Mouse (Mus musculus) embryo, embryonic 11 days (tissue): Measurements from ENCODE around the gene Gga1.

Experiments
- DNase-seq: peaks from one replicate; pipeline ENCODE4 v3.0.0-alpha.2; 2015

Gga1 gene

GRCm38 (mm10) chr15:78914823-78915659 lies 38.1 kb downstream of the Gga1 start:
- DNase-seq: no peak

- peak; percentile 91 for DNase-seq
Measured at GRCm38 (mm10) chr15:78915660-78916017, 38.6 kb downstream of the Gga1 start.

- no peak for DNase-seq
Measured at GRCm38 (mm10) chr15:78916052-78916826, 39.2 kb downstream of the Gga1 start.

- no peak for DNase-seq
Measured at GRCm38 (mm10) chr15:78918126-78918525, 41.1 kb downstream of the Gga1 start.

- no peak for DNase-seq
Measured at GRCm38 (mm10) chr15:78919914-78920313, 42.9 kb downstream of the Gga1 start.

GRCm38 (mm10) chr15:78922700-78923099 lies 45.7 kb downstream of the Gga1 start:
- DNase-seq: no peak

- DNase-seq: peak; percentile 38
Measured at GRCm38 (mm10) chr15:78923585-78923984, 46.6 kb downstream of the Gga1 start.

GRCm38 (mm10) chr15:78925129-78925528 lies 48.1 kb downstream of the Gga1 start:
- DNase-seq: peak; percentile 31

GRCm38 (mm10) chr15:78926021-78926919 lies 49.3 kb downstream of the Gga1 start, which contains the start of gene Lgals1:
Lgals1 (plus strand) TSS chr15:78926725.
- DNase-seq: peak; percentile 89

GRCm38 (mm10) chr15:78927021-78927787 lies 50.2 kb downstream of the Gga1 start:
- DNase-seq: no peak

- peak; percentile 88 for DNase-seq
Measured at GRCm38 (mm10) chr15:78927788-78928457, 50.9 kb downstream of the Gga1 start.

- DNase-seq: peak; percentile 31
Measured at GRCm38 (mm10) chr15:78928539-78928938, 51.5 kb downstream of the Gga1 start.

- no peak for DNase-seq
Measured at GRCm38 (mm10) chr15:78930192-78930706, 53.3 kb downstream of the Gga1 start.

- no peak for DNase-seq
Measured at GRCm38 (mm10) chr15:78930801-78931426, 53.9 kb downstream of the Gga1 start.

- DNase-seq: peak; percentile 39
Measured at GRCm38 (mm10) chr15:78931577-78931976, 54.6 kb downstream of the Gga1 start.

- DNase-seq: peak; percentile 93
Measured at GRCm38 (mm10) chr15:78934784-78935320, 57.9 kb downstream of the Gga1 start, which contains the start of gene Nol12. Nol12 (plus strand) TSS chr15:78934933.

GRCm38 (mm10) chr15:78936403-78936802 lies 59.4 kb downstream of the Gga1 start:
- DNase-seq: no peak

GRCm38 (mm10) chr15:78937311-78937710 lies 60.3 kb downstream of the Gga1 start:
- no peak for DNase-seq

- DNase-seq: no peak
Measured at GRCm38 (mm10) chr15:78937963-78938362, 61.0 kb downstream of the Gga1 start.

- DNase-seq: no peak
Measured at GRCm38 (mm10) chr15:78940325-78940724, 63.3 kb downstream of the Gga1 start.
